Mouse (Mus musculus) left cerebral cortex, adult 2 months (tissue): ENCODE measurements around the gene Clip2. TPM values are rescaled to one million over a fixed set of nuclear protein-coding genes. Genes with fewer than 3 reads are reported as not detected.

ENCODE experiments used
- DNase-seq, 2 experiments: peaks; one replicate each; pipeline ENCODE4 v3.0.0; 2021 to 2022; ENCODE audit warnings: low spot score in 2 of 2, mixed read lengths in 1 of 2; ENCODE audit errors: extremely low spot score in 1 of 2
- H3K27ac ChIP-seq: fragments of 200-600 bp; 2 replicates; pipeline ENCODE4 v1.8.1; 2022
- H3K4me3 ChIP-seq: fragments of 200-600 bp; 2 replicates; pipeline ENCODE4 v1.8.1; 2022
- CTCF ChIP-seq: fragments of 200-600 bp; IDR thresholded peaks from 2 replicates; pipeline ENCODE4 v1.8.1; 2022; ENCODE audit warnings: antibody characterized with exemption, mild to moderate bottlenecking, moderate library complexity
- intact Hi-C: fragments of 180-260 bp; cut with DNase I; formaldehyde crosslinking; loops from one replicate; pipeline ENCODE4 v1.15.1; 2025
- total RNA-seq, 2 experiments: library from RNA; stranded (reverse); gene quantifications; 2 replicates each; pipeline ENCODE4 v1.2.3; 2021

Gene Clip2
- total RNA-seq, 2 experiments from 2014 or later: 116 to 123 TPM

GRCm38 (mm10) chr5:134544516-134545241 is 7.6 kb downstream of the Clip2 start:
- Histone ChIP-seq H3K4me3 (no peak overlapping the region), H3K27ac (peak overlapping the region; percentile 77)
- TF ChIP-seq CTCF: no peak
- intact Hi-C loops: no loop called here
- DNase-seq: peak in 1 of 2 experiments; percentile 68

DNA sequence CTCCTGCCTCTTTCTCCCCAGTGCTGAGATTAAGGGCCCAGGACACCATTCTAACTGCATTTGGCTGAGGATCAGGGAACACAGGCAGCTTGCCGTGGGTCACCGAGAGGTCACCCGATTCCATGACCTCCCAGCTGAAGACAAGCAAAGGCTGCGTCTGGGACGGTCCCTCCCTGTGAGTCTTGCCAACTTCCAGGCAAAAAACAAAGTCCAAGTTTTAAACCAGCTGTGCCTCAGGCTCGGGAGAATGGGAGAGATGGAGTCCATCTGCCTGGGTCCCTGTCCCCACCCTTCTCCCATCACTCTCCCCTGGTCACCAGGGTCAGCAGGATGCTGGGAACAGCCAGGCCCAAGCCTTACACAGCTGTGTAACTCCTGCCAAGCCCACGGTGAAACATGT is 10.6 kb downstream of the Clip2 start:
- no peak for DNase-seq
- intact Hi-C loops: no loop called here
- H3K4me3 ChIP-seq: no peak overlapping the region
- no peak overlapping the region for H3K27ac ChIP-seq
- TF ChIP-seq CTCF: no peak

DNA sequence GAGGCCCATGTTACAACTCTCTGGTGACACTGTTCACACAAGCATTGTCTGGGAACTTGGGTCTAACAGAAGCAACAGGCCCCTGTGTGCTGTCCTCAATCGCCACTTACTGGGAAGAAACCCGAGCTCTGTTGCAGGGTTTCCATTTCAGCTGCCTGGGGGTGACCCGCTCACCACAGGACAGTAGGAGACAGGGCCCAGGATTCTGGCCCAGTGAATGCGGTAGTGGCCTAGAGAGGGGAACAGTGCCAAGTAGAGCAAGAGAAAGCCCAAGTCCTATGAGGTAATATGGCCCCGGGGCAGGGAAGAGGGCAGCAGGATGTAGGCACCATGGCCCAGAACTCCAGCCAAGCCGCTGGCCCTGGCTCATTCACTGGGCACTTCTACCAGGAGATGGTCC is 11.4 kb downstream of the Clip2 start:
- no peak for TF ChIP-seq CTCF
- DNase-seq: no peak
- intact Hi-C loops: no loop called here
- Histone ChIP-seq H3K4me3 (no peak overlapping the region), H3K27ac (peak overlapping the region; percentile 24; the same call in 1 of the 2 replicates)

- Histone ChIP-seq H3K27ac (peak overlapping the region; percentile 66; the same call in 1 of the 2 replicates), H3K4me3 (no peak overlapping the region)
- intact Hi-C loops: no loop called here
- TF ChIP-seq CTCF: no peak
- peak in 1 of 2 experiments; percentile 45 for DNase-seq
These were observed 12.3 kb downstream of the Clip2 start for GRCm38 (mm10) chr5:134539891-134540290.

DNA sequence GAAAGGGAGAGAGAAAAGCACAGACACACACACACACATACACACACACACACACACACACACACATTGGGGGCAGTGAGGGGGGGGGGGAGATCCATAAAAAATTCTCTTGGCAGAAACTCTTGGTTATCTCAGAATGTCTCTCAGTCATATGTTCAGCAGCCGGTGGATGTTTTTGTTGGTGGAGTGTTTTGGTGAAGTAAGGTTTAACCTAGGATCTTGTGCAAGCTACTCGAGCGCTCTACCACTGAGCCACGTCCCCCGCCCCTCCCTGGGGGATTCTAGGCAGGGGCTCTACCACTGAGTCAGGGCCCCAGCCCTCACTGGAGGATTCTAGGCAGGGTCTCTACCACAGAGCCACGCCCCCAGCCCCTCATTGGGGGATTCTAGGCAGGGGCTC is 16.2 kb downstream of the Clip2 start:
- no peak for TF ChIP-seq CTCF
- Histone ChIP-seq H3K27ac (no peak overlapping the region), H3K4me3 (no peak overlapping the region)
- intact Hi-C loops: no loop called here
- no peak for DNase-seq

GRCm38 (mm10) chr5:134532417-134532816 is 19.8 kb downstream of the Clip2 start:
- no peak for DNase-seq
- H3K4me3 ChIP-seq: no peak overlapping the region
- no peak for TF ChIP-seq CTCF
- intact Hi-C loops: no loop called here
- H3K27ac ChIP-seq: no peak overlapping the region

DNA sequence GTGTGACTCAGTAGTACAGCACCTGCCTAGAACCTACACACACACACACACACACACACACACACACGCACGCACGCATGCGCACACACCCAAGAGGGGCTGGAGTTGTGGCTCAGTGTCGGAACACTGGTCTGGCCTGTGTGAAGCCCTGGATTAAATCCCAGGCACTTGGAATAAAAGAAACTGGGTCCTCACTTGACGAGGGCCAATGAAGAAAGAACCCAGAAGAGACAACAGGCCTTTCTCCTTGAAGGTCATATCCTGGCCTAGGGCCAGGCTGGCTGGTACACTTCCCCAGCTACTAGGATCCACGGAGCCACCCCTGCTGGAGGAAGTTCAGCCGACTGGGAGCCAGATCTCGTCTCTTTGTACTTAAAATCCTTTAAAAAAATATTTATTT is 20.6 kb downstream of the Clip2 start:
- no peak overlapping the region for H3K4me3 ChIP-seq
- no peak for TF ChIP-seq CTCF
- intact Hi-C loops: no loop called here
- DNase-seq: peak in 1 of 2 experiments; percentile 55
- peak overlapping the region; percentile 56; the same call in 1 of the 2 replicates for H3K27ac ChIP-seq

- DNase-seq: peak; percentile 44 to 64
- intact Hi-C loops: no loop called here
- H3K27ac ChIP-seq: peak overlapping the region; percentile 54
- no peak for TF ChIP-seq CTCF
- H3K4me3 ChIP-seq: no peak overlapping the region
These were observed 21.4 kb downstream of the Clip2 start for GRCm38 (mm10) chr5:134530830-134531229.

DNA sequence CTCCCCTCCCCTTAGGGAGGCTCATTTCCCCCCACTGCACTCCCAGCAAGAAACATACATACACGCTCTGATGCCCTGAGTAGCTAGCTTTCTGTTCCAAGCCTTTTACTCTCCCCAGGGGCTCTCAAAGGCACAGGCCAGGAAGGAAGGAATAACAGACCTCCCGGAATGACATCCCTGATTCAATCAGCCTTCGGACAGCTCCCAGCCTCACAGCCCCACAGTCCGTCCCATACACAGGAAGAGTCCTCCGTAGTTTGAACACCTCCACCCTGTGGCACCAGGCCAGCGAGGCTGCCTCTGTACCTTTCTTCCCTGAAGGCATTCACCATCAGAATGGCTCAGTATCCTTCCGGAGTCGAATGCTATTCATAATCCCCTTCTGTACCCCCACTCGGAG is 23.7 kb downstream of the Clip2 start:
- Histone ChIP-seq H3K27ac (peak overlapping the region; percentile 44), H3K4me3 (no peak overlapping the region)
- TF ChIP-seq CTCF: no peak
- DNase-seq: no peak
- intact Hi-C loops: no loop called here

- intact Hi-C loops: no loop called here
- no peak overlapping the region for H3K4me3 ChIP-seq
- H3K27ac ChIP-seq: no peak overlapping the region
- no peak for DNase-seq
- TF ChIP-seq CTCF: peak; percentile 38
These were observed 26.1 kb downstream of the Clip2 start for GRCm38 (mm10) chr5:134525971-134526711.

DNA sequence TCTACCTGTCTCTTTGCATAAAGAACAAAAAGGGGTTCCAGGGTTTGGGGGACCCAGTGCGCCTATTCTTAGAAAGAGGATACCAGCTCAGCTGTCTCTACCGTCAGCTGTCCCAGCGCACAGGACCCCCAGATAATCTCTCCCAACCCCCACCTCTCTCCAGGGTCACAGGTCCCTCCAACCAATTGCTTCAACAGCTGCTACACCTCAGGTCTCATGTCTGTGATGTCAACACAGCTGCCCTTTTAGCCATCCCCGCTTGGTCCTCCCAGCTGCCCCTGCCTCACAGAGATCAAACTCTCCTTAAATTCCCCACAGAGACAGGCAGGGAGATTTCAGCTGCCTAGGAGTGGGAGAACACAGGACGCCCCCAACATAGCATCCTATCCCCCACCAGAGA is 28.5 kb downstream of the Clip2 start:
- no peak overlapping the region for H3K27ac ChIP-seq
- no peak for DNase-seq
- H3K4me3 ChIP-seq: no peak overlapping the region
- intact Hi-C loops: no loop called here
- no peak for TF ChIP-seq CTCF

- intact Hi-C loops: no loop called here
- no peak for DNase-seq
- TF ChIP-seq CTCF: no peak
- Histone ChIP-seq H3K27ac (peak overlapping the region; percentile 50), H3K4me3 (no peak overlapping the region)
These were observed 29.7 kb downstream of the Clip2 start for GRCm38 (mm10) chr5:134522524-134522923.
